Mouse (Mus musculus) cortical plate, adult 2 months (tissue): ENCODE measurements around the gene Gm44503. TPM values are rescaled to one million over a fixed set of nuclear protein-coding genes. Genes with fewer than 3 reads are reported as not detected.

Experiments
- H3K27ac ChIP-seq: fragments of 200-500 bp; 2 replicates; pipeline ENCODE4 v1.5.1; 2012; ENCODE audit warnings: low read length, control low read depth, inconsistent platforms; ENCODE audit not compliant: insufficient read depth
- H3K4me1 ChIP-seq: fragments of 200-500 bp; 2 replicates; pipeline ENCODE4 v1.6.1; 2011; ENCODE audit warnings: low read length; ENCODE audit not compliant: control insufficient read depth, insufficient read depth
- H3K4me3 ChIP-seq: fragments of 200-500 bp; 2 replicates; pipeline ENCODE4 v1.5.1; 2011; ENCODE audit warnings: mild to moderate bottlenecking, low read length, control low read depth; ENCODE audit not compliant: insufficient read depth
- CTCF ChIP-seq: fragments of 200-500 bp; IDR thresholded peaks from 2 replicates; pipeline ENCODE4 v1.5.1; 2011; ENCODE audit warnings: mild to moderate bottlenecking, control low read depth, low read length; ENCODE audit not compliant: insufficient read depth; ENCODE audit errors: extremely low read depth
- POLR2A ChIP-seq: fragments of 200-500 bp; IDR thresholded peaks from 2 replicates; pipeline ENCODE4 v1.6.1; 2011; ENCODE audit warnings: mild to moderate bottlenecking, low read length, control low read depth; ENCODE audit not compliant: insufficient read depth; ENCODE audit errors: extremely low read depth
- polyA plus RNA-seq: library from polyadenylated mRNA; depleted of rRNA; stranded (reverse); fragments of >200 nt; gene quantifications from 2 replicates; pipeline ENCODE4 v1.2.3, GENCODE M21; 2012; rRNA removed

Gene Gm44503
- not detected in 2 replicates for polyA plus RNA-seq

DNA sequence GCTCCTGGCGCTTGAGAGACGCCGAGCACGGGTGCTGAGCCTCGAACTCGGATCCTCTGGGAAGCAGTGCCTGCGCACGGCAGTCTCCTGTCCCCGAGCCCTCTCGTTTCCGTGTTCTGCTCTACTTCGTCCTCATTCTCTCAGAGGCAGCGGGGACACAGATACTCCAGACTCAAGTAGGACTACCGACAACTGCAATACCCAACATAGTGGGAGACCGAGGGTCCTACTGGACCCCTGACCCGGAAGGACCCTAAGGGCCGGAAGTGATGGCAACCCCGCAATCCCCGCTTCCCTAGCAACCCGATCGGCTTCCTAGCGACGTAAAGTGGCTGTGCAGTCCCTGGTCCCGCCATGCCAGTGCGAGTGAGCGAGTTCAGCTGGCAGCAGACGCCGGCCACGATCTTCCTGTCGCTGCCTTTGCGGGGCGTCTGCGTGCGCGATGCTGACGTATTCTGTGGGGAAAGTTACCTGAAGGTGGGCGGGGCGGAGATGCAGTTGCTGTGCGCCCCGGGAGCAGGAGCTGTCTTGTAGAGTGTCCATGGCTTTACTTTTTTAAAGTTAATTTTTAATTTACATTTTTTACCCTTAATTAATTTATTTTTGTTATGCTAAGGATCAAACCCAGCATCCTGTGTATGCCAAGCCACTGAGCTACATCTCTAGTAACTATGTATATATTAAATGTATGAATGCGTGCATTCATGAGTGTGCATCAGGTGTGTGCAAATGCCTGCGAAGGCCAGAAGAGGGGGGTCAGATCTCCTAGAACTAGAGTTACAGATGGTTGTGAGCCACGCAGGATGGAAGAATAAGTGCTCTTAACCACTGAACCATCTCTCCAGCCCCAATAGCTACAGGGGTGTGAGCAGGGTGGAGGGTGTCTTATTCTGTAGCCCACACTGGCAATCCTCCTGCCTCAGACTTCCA lies at the start of gene Gm44503, which contains the start of gene Dyx1c1:
TSS of gene Gm44503 (plus strand) at position 332 of the 930 bp plus-strand sequence.
TSS of gene Dyx1c1 (plus strand) at position 265 of the 930 bp plus-strand sequence.
- peak; percentile 49; the same call in 1 of the 2 replicates for TF ChIP-seq POLR2A
- no peak for TF ChIP-seq CTCF
- no peaks in the 10 kb centered on the region for H3K4me1 ChIP-seq
- peak within 1 kb of the TSS; percentile 47 for H3K4me3 ChIP-seq
- no peak within 1 kb of the TSS for H3K27ac ChIP-seq

GRCm38 (mm10) chr9:72911381-72911780 lies 47.3 kb upstream of the Gm44503 start:
- no peaks in the 10 kb centered on the region for H3K4me1 ChIP-seq
- H3K4me3 ChIP-seq: no peak overlapping the region
- TF ChIP-seq POLR2A (no peak), CTCF (no peak)
- H3K27ac ChIP-seq: no peak overlapping the region

- Histone ChIP-seq H3K4me1 (no peaks in the 10 kb centered on the region), H3K27ac (no peak overlapping the region), H3K4me3 (no peak overlapping the region)
- TF ChIP-seq POLR2A: no peak
- TF ChIP-seq CTCF: no peak
Measured at GRCm38 (mm10) chr9:72913551-72913950, 45.1 kb upstream of the Gm44503 start.

GRCm38 (mm10) chr9:72915728-72916127 lies 42.9 kb upstream of the Gm44503 start:
- TF ChIP-seq CTCF: no peak
- no peak for TF ChIP-seq POLR2A
- Histone ChIP-seq H3K27ac (no peak overlapping the region), H3K4me3 (no peak overlapping the region), H3K4me1 (no peaks in the 10 kb centered on the region)

DNA sequence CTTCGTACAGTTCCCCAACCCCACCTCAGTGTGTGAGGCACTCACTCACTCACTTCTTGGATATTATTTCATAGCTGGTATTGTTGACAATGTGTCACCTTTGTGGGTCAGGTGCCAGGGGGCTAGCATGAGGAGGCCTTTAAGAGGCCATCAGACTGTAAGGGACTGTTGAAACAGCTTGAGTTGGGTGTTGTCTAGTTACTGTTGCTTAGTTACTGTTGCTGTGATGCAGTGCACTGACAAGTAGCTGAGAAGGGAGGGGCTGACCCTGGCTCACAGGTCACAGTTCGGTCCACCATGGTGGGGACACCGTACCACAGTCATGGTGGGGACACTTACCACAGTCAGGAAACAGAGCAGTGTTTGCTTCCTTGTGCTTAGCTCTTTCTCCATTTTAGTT lies 35.6 kb upstream of the Gm44503 start:
- H3K4me3 ChIP-seq: no peak overlapping the region
- H3K4me1 ChIP-seq: no peaks in the 10 kb centered on the region
- H3K27ac ChIP-seq: no peak overlapping the region
- TF ChIP-seq POLR2A (no peak), CTCF (no peak)

- Histone ChIP-seq H3K27ac (peak within 1 kb of the TSS; percentile 79), H3K4me3 (peak within 1 kb of the TSS; percentile 88), H3K4me1 (no peaks in the 10 kb centered on the region)
- no peak for TF ChIP-seq POLR2A
- no peak for TF ChIP-seq CTCF
Measured at GRCm38 (mm10) chr9:72925021-72925934, 33.4 kb upstream of the Gm44503 start, which contains the start of gene Pygo1. Gene Pygo1, plus strand, starts transcription at chr9:72925645.

- no peaks in the 10 kb centered on the region for H3K4me1 ChIP-seq
- H3K4me3 ChIP-seq: peak overlapping the region; percentile 88
- no peak for TF ChIP-seq POLR2A
- TF ChIP-seq CTCF: no peak
- peak overlapping the region; percentile 79 for H3K27ac ChIP-seq
Measured at GRCm38 (mm10) chr9:72925935-72926258, 32.8 kb upstream of the Gm44503 start.

DNA sequence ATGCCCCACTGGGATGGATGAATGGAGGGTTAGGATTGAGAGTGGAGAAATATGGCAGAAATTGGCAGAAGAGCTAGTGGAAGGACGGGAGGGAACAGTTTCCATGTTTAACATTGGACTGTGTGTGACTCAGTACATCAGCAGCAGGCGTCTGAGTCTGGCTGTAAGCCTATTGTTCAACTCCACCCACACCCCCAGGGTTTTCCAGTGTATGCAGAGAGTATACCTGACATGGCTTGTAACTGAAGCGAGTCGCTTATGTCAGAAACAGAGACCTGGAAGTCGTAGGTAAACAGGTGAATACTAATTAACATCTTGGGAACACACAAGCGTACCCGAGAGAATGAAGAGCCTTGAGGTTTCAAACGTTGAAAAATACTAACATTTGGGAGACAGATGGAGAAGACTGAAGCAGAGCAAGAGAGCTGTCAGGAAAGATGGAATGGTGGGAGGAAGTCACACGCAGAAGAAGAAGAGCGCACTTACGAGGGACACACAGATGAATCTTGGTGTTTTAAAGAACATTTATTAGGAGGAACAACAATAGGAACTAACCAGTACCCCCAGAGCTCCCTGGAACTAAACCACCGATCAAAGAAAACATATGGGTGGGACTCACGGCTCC lies 27.4 kb upstream of the Gm44503 start:
- Histone ChIP-seq H3K27ac (no peak overlapping the region), H3K4me3 (no peak overlapping the region)

DNA sequence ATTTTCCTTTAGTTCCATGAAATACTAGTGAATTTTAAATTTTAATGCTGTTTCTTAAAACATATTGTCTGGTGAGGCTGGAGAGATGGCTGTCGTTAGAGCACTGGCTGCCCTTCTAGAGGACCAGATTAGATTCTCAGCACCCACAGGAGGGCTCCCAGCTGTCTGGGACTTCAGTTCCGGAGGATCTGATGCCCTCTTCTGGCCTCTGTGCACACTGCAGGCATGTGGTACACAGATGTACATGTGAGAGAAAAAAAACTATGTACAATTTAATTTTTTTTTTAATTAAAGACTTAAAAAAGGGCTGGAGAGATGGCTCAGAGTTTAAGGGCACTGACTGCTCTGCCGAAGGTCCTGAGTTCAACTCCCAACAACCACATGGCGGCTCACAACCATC lies 23.3 kb upstream of the Gm44503 start:
- H3K4me1 ChIP-seq: no peaks in the 10 kb centered on the region
- no peak overlapping the region for H3K27ac ChIP-seq
- no peak overlapping the region for H3K4me3 ChIP-seq
- TF ChIP-seq POLR2A (no peak), CTCF (no peak)

More for the DNA sequence above, 27.4 kb upstream of the Gm44503 start:
- no peak for TF ChIP-seq POLR2A
- TF ChIP-seq CTCF: no peak
- H3K4me1 ChIP-seq: no peaks in the 10 kb centered on the region
